Mouse (Mus musculus) stomach, postnatal 0 days (tissue): ENCODE data around the gene 1700009N14Rik.

Experiments used
- CTCF ChIP-seq: IDR thresholded peaks from 2 replicates; pipeline ENCODE4 v1.5.1; 2016; ENCODE audit warnings: antibody characterized with exemption, low read depth, mild to moderate bottlenecking, moderate library complexity
- EP300 ChIP-seq: optimal IDR thresholded peaks from 2 replicates; pipeline ENCODE3; 2016; ENCODE audit warnings: antibody characterized with exemption

GRCm38 (mm10) chr4:39474291-39474690 is 24.2 kb downstream of the 1700009N14Rik start:
- no peak for TF ChIP-seq CTCF
- no peak for TF ChIP-seq EP300
